Mouse (Mus musculus): ENCODE data around the gene Bahcc1. TPM values are rescaled to one million over a fixed set of nuclear protein-coding genes. Genes with fewer than 3 reads are reported as not detected.

Bahcc1 gene
- polyA plus RNA-seq, 1 experiment from 2014 or later = 24.9 TPM

DNA sequence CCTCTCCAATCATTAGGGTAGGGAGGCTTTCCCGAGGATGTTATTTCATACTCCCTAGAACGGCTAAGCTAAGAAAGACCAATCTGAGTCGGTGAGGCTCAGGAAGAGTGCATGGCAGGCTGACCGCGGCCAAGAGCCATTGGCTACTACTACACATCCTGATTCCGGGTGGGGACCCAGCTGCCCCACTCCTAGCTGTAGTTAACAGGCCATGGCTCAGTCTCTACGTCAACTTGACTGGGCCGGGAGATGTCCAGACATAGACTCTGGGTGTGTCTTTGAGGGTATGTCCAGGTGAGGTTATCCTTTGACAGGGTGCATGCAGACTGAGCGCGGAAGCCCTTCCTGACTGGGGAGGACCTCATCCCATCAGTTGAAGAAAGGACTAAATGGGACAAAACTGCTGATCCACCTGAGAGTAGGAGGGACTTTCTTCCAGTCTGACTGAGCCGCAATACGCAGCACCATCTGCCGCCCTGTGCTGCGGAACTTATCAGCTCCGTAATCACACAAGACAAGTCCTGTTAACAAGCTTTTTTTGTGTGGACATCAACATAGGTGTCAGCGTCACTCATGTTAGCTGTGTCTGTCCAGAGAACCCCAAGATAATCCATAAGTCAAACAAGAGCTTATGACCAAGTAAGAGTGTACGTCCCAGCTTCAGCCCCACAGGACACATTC is 14.4 kb upstream of the Bahcc1 start:
- H3K27me3 ChIP-seq (ENCODE audit: control insufficient read depth, insufficient read depth, low read length) = no peaks in the 10 kb centered on the region
- peaks cover 37% of the 10 kb centered on the region for H3K4me1 ChIP-seq (ENCODE audit: control insufficient read depth, insufficient read depth, low read length)
- no peak overlapping the region for H3K9ac ChIP-seq (ENCODE audit: low read length)
- 87% methylated on average over 17 of the region's 17 CpGs for WGBS
- H3K9me3 ChIP-seq (ENCODE audit: control insufficient read depth, low read length) = no peaks in the 10 kb centered on the region; the same call in 1 of the 2 replicates
- H3K4me3 ChIP-seq (ENCODE audit: low read depth, low read length) = no peak overlapping the region
- H3K27ac ChIP-seq (replicated peaks; ENCODE audit: low read depth, low read length) = no peak overlapping the region
- DNase-seq (ENCODE audit: low spot score) (no peak), ATAC-seq (ENCODE audit: insufficient number of reproducible peaks, low FRiP score, low TSS enrichment, low read depth) (no peak)
- no peaks in the 10 kb centered on the region for H3K36me3 ChIP-seq (ENCODE audit: control insufficient read depth, insufficient read depth, low read length)
- no peak overlapping the region for H3K4me2 ChIP-seq (ENCODE audit: low read depth, severe bottlenecking)

- no peaks in the 10 kb centered on the region for H3K9me3 ChIP-seq (ENCODE audit: control insufficient read depth, low read length)
These were observed 13.8 kb upstream of the Bahcc1 start for GRCm38 (mm10) chr11:120218946-120219345.

DNA sequence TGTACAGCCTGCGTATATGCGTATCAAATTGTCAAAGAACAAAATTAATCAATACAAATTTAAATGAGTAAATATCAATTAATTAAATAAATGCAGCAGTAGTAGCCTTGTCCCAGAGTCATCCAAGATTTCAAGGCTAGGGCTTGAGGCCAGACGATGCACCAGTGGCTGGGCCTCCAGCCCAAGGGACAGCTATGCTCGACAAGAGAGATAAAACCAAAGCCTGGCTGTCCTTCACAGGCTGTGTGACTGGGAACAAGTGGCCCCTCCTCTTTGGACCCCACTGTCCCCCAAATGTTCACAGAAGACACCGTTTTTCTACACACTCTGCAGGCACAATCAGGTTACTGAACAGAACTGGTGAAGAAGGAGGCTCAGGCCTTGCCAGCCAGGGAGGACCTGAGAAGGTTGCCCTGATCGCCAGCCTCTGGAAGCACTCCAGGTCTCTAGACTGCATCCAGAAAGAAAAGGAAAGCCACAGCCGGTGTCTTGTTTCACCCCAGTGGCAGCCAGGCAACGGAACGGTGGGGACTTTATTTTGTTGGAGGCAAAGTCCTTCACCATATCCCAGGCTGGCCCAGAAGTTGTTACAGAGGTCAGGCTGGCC is 12.7 kb upstream of the Bahcc1 start:
- H3K27me3 ChIP-seq (ENCODE audit: control insufficient read depth, insufficient read depth, low read length) = no peaks in the 10 kb centered on the region
- peaks cover 54% of the 10 kb centered on the region for H3K4me1 ChIP-seq (ENCODE audit: control insufficient read depth, insufficient read depth, low read length)
- H3K9ac ChIP-seq (ENCODE audit: low read length) = no peak overlapping the region
- peak; percentile 57 for DNase-seq (ENCODE audit: low spot score)
- H3K9me3 ChIP-seq (ENCODE audit: control insufficient read depth, low read length) = no peaks in the 10 kb centered on the region
- no peaks in the 10 kb centered on the region for H3K36me3 ChIP-seq (ENCODE audit: control insufficient read depth, insufficient read depth, low read length)
- WGBS = 45% methylated on average over 9 of the region's 9 CpGs
- no peak overlapping the region for H3K4me2 ChIP-seq (ENCODE audit: low read depth, severe bottlenecking)
- no peak overlapping the region for H3K4me3 ChIP-seq (ENCODE audit: low read depth, low read length)
- H3K27ac ChIP-seq (replicated peaks; ENCODE audit: low read depth, low read length) = peak overlapping the region; percentile 9
- no peak for ATAC-seq (ENCODE audit: insufficient number of reproducible peaks, low FRiP score, low TSS enrichment, low read depth)

More at GRCm38 (mm10) chr11:120218946-120219345, 13.8 kb upstream of the Bahcc1 start:
- Histone ChIP-seq H3K9ac (ENCODE audit: low read length) (no peak overlapping the region), H3K27me3 (ENCODE audit: control insufficient read depth, insufficient read depth, low read length) (no peaks in the 10 kb centered on the region), H3K27ac (replicated peaks; ENCODE audit: low read depth, low read length) (no peak overlapping the region), H3K4me3 (ENCODE audit: low read depth, low read length) (no peak overlapping the region), H3K36me3 (ENCODE audit: control insufficient read depth, insufficient read depth, low read length) (no peaks in the 10 kb centered on the region), H3K4me2 (ENCODE audit: low read depth, severe bottlenecking) (no peak overlapping the region), H3K4me1 (ENCODE audit: control insufficient read depth, insufficient read depth, low read length) (peaks cover 44% of the 10 kb centered on the region)
- DNase-seq (ENCODE audit: low spot score) = peak; percentile 21
- no peak for ATAC-seq (ENCODE audit: insufficient number of reproducible peaks, low FRiP score, low TSS enrichment, low read depth)
- 74% methylated on average over 6 of the region's 6 CpGs for WGBS

- peaks cover 61% of the 10 kb centered on the region for H3K4me1 ChIP-seq (ENCODE audit: control insufficient read depth, insufficient read depth, low read length)
- no peak overlapping the region for H3K9ac ChIP-seq (ENCODE audit: low read length)
- H3K4me2 ChIP-seq (ENCODE audit: low read depth, severe bottlenecking) = no peak overlapping the region
These were observed 11.6 kb upstream of the Bahcc1 start for GRCm38 (mm10) chr11:120220963-120221827.

GRCm38 (mm10) chr11:120222425-120223104 is 10.2 kb upstream of the Bahcc1 start:
- 80% methylated on average over 6 of the region's 6 CpGs for WGBS
- Histone ChIP-seq H3K9me3 (ENCODE audit: control insufficient read depth, low read length) (no peaks in the 10 kb centered on the region), H3K36me3 (ENCODE audit: control insufficient read depth, insufficient read depth, low read length) (no peaks in the 10 kb centered on the region), H3K27ac (replicated peaks; ENCODE audit: low read depth, low read length) (no peak overlapping the region), H3K4me2 (ENCODE audit: low read depth, severe bottlenecking) (no peak overlapping the region), H3K27me3 (ENCODE audit: control insufficient read depth, insufficient read depth, low read length) (no peaks in the 10 kb centered on the region), H3K4me3 (ENCODE audit: low read depth, low read length) (no peak overlapping the region), H3K9ac (ENCODE audit: low read length) (no peak overlapping the region), H3K4me1 (ENCODE audit: control insufficient read depth, insufficient read depth, low read length) (peaks cover 63% of the 10 kb centered on the region)
- no peak for DNase-seq (ENCODE audit: low spot score)
- ATAC-seq (ENCODE audit: insufficient number of reproducible peaks, low FRiP score, low TSS enrichment, low read depth) = no peak

More at GRCm38 (mm10) chr11:120220963-120221827, 11.6 kb upstream of the Bahcc1 start:
- Histone ChIP-seq H3K4me3 (ENCODE audit: low read depth, low read length) (no peak overlapping the region), H3K27me3 (ENCODE audit: control insufficient read depth, insufficient read depth, low read length) (no peaks in the 10 kb centered on the region), H3K27ac (replicated peaks; ENCODE audit: low read depth, low read length) (no peak overlapping the region; the same call in 1 of the 2 replicates), H3K36me3 (ENCODE audit: control insufficient read depth, insufficient read depth, low read length) (no peaks in the 10 kb centered on the region), H3K9me3 (ENCODE audit: control insufficient read depth, low read length) (no peaks in the 10 kb centered on the region)
- DNase-seq (ENCODE audit: low spot score) = peak; percentile 32
- WGBS = 45% methylated on average over 12 of the region's 12 CpGs
- no peak for ATAC-seq (ENCODE audit: insufficient number of reproducible peaks, low FRiP score, low TSS enrichment, low read depth)

- DNase-seq (ENCODE audit: low spot score) (peak; percentile 57), ATAC-seq (ENCODE audit: insufficient number of reproducible peaks, low FRiP score, low TSS enrichment, low read depth) (no peak)
- Histone ChIP-seq H3K36me3 (ENCODE audit: control insufficient read depth, insufficient read depth, low read length) (no peaks in the 10 kb centered on the region), H3K9me3 (ENCODE audit: control insufficient read depth, low read length) (no peaks in the 10 kb centered on the region), H3K4me2 (ENCODE audit: low read depth, severe bottlenecking) (peak overlapping the region; percentile 10; the same call in 1 of the 2 replicates), H3K27ac (replicated peaks; ENCODE audit: low read depth, low read length) (peak overlapping the region; percentile 44; the same call in 1 of the 2 replicates), H3K4me3 (ENCODE audit: low read depth, low read length) (no peak overlapping the region), H3K4me1 (ENCODE audit: control insufficient read depth, insufficient read depth, low read length) (peaks cover 76% of the 10 kb centered on the region), H3K27me3 (ENCODE audit: control insufficient read depth, insufficient read depth, low read length) (no peaks in the 10 kb centered on the region), H3K9ac (ENCODE audit: low read length) (0 out of 2 replicates have a peak overlapping the region, but pooled peaks have one; percentile 30)
- WGBS = 57% methylated on average over 19 of the region's 19 CpGs
These were observed 8.9 kb upstream of the Bahcc1 start for GRCm38 (mm10) chr11:120223586-120224487.

DNA sequence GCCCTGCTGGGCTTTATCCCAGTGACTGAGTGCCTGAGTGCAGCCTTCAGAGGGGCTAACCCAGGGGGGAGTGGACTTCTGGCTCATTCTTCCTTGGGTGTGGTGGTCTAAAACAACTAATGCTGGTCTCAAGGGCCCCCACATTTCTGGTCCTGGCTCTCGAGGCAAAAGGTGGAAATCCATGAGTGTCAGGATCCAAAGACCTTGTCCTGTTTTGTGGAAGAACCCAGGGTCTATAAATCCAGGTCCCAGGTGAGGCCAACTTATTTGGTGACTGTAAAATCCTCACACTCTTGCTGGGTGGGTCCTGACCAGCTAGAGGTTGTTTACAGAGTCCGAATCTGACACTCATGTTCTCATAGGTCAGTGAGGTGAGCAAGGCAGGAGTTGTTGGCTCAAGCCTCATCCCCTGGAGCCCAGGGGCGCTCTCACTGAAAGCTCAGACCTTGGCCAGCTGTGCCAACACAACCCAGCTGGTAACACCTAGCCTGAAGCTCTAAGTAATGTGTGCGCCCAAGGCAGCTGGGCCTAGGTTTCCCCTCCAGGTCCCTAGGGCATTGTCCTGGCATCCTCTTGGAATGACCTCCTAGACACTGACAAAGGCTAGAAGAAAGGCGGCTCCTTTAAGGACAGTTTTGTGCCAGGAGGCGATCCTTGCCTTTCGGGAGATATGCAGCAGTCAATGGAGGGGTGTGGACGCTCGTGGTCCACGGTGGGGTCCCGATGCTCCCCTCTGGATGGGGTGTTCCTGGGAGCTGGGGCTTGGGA is 8.1 kb upstream of the Bahcc1 start:
- Histone ChIP-seq H3K9ac (ENCODE audit: low read length) (peak overlapping the region; percentile 47), H3K9me3 (ENCODE audit: control insufficient read depth, low read length) (no peaks in the 10 kb centered on the region), H3K4me3 (ENCODE audit: low read depth, low read length) (no peak overlapping the region), H3K36me3 (ENCODE audit: control insufficient read depth, insufficient read depth, low read length) (no peaks in the 10 kb centered on the region), H3K4me1 (ENCODE audit: control insufficient read depth, insufficient read depth, low read length) (peaks cover 84% of the 10 kb centered on the region), H3K4me2 (ENCODE audit: low read depth, severe bottlenecking) (peak overlapping the region; percentile 32), H3K27me3 (ENCODE audit: control insufficient read depth, insufficient read depth, low read length) (no peaks in the 10 kb centered on the region), H3K27ac (replicated peaks; ENCODE audit: low read depth, low read length) (peak overlapping the region; percentile 49)
- DNase-seq (ENCODE audit: low spot score) = peak; percentile 44
- ATAC-seq (ENCODE audit: insufficient number of reproducible peaks, low FRiP score, low TSS enrichment, low read depth) = no peak
- 31% methylated on average over 11 of the region's 11 CpGs for WGBS
